Mouse (Mus musculus) hindbrain, embryonic 12.5 days (tissue): Measurements from ENCODE around the gene Psme2. TPM values are rescaled to one million over a fixed set of nuclear protein-coding genes. Genes with fewer than 3 reads are reported as not detected.

Experiments used
- ATAC-seq: fragments of 200-750 bp; cut with Nextera tagmentation; 2 replicates; pipeline ENCODE4 v1.8.0; 2017; ENCODE audit warnings: moderate TSS enrichment; ENCODE audit not compliant: low FRiP score
- H3K27ac ChIP-seq: fragments of 300-500 bp; sonication (generic); 2 replicates; pipeline ENCODE4 v1.5.1; 2016; ENCODE audit warnings: mild to moderate bottlenecking
- H3K27me3 ChIP-seq: fragments of 300-500 bp; sonication (generic); 2 replicates; pipeline ENCODE4 v1.6.1; 2016; ENCODE audit warnings: mild to moderate bottlenecking
- H3K36me3 ChIP-seq: fragments of 300-500 bp; sonication (generic); 2 replicates; pipeline ENCODE4 v1.6.1; 2016; ENCODE audit warnings: mild to moderate bottlenecking
- H3K4me1 ChIP-seq: fragments of 300-500 bp; sonication (generic); 2 replicates; pipeline ENCODE4 v1.6.1; 2016
- H3K4me2 ChIP-seq: fragments of 300-500 bp; sonication (generic); replicated peaks from 2 replicates; pipeline ENCODE4 v1.6.1; 2016; ENCODE audit warnings: mild to moderate bottlenecking
- H3K4me3 ChIP-seq: fragments of 300-500 bp; sonication (generic); 2 replicates; pipeline ENCODE4 v1.5.1; 2016; ENCODE audit warnings: mild to moderate bottlenecking
- H3K9ac ChIP-seq: fragments of 300-500 bp; sonication (generic); 2 replicates; pipeline ENCODE4 v1.6.1; 2016; ENCODE audit warnings: mild to moderate bottlenecking, moderate library complexity
- H3K9me3 ChIP-seq: fragments of 300-500 bp; sonication (generic); replicated peaks from 2 replicates; pipeline ENCODE4 v1.6.1; 2016; ENCODE audit warnings: mild to moderate bottlenecking
- WGBS: fragments of 180-500 bp; shearing (Covaris S2); methylation state at CpG from one replicate; pipeline ENCODE4 v1.1.7; 2016; 5-methylcytosine and 5-hydroxymethylcytosine counted together
- polyA plus RNA-seq: library from polyadenylated mRNA; unstranded; fragments of >200 nt; fragmentation: Nextera tagmentation; extraction: Ambion mirVana; gene quantifications from 2 replicates; pipeline ENCODE4 v1.2.1, GENCODE M21; 2016

The Psme2 gene
- polyA plus RNA-seq, 1 experiment from 2014 or later: 234 TPM

DNA sequence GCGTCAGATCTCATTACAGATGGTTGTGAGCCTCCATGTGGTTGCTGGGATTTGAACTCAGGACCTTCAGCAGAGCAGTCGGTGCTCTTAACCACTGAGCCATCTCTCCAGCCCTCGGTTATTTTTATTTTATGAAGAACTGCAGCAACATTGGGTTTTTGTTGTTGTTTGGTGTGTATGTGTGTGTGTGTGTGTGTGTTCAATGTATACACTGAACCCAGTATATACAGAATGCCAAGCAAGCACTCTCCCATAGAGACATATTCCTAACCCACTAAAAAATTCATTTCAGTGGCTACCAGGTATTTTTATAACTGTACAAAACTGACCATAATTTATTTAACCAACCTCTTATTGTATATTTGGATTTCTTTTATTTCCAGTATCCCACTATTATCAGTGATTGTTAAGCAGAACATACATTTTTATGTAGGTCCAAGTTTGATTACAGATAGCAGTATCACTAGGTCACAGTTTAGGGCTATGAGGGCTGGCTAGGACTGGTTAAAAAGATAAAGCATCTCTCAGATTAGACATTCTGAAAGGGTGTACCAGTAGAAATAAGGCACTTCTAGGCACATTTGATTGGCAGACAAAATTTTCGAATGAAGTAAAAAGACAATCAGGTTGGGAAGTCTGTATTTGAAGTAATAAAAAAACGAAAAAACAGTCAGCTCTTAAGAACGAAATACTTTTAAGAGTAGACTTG lies 32.0 kb downstream of the Psme2 start:
- peak overlapping the region; percentile 65; the same call in 1 of the 2 replicates for H3K9ac ChIP-seq
- H3K9me3 ChIP-seq: no peaks in the 10 kb centered on the region
- peaks cover 20% of the 10 kb centered on the region for H3K4me1 ChIP-seq
- H3K27me3 ChIP-seq: no peaks in the 10 kb centered on the region
- H3K4me2 ChIP-seq: peak overlapping the region; percentile 89
- peaks cover 10% of the 10 kb centered on the region; the same call in 1 of the 2 replicates for H3K36me3 ChIP-seq
- WGBS: 63% methylated on average over 6 of the region's 6 CpGs
- no peak overlapping the region; the same call in 1 of the 2 replicates for H3K27ac ChIP-seq
- H3K4me3 ChIP-seq: peak overlapping the region; percentile 64
- no peak for ATAC-seq

DNA sequence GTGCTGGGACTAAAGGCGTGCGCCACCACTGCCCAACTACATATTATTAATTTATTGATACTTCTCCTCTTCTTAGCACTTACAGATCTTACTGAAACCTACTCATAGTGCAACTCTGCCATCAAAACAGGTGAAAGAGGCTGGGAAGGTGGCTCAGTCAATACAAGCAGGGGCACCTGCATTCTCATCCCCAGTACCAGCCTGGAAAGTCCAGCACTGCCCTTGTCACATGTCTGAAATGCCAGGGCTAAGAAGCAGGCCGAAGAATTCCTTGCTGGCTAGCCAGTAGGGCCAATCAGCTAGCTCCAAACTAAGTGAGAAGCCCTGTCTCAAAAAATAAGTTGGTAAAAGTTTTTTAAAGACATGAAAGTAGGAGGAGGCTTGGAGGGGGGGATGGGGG lies 33.3 kb downstream of the Psme2 start:
- no peak for ATAC-seq
- H3K27me3 ChIP-seq: no peaks in the 10 kb centered on the region
- no peaks in the 10 kb centered on the region; the same call in 1 of the 2 replicates for H3K36me3 ChIP-seq

GRCm38 (mm10) chr14:55557003-55557402 lies 33.9 kb downstream of the Psme2 start:
- ATAC-seq: no peak
- H3K36me3 ChIP-seq: no peaks in the 10 kb centered on the region; the same call in 1 of the 2 replicates
- H3K9ac ChIP-seq: no peak overlapping the region
- H3K4me1 ChIP-seq: peaks cover 14% of the 10 kb centered on the region
- no peaks in the 10 kb centered on the region for H3K9me3 ChIP-seq
- no peak overlapping the region for H3K4me2 ChIP-seq
- 29% methylated on average over 5 of the region's 5 CpGs for WGBS
- no peaks in the 10 kb centered on the region for H3K27me3 ChIP-seq
- no peak overlapping the region for H3K27ac ChIP-seq
- H3K4me3 ChIP-seq: no peak overlapping the region

More for the DNA sequence above, 33.3 kb downstream of the Psme2 start:
- no peaks in the 10 kb centered on the region for H3K9me3 ChIP-seq
- no peak overlapping the region for H3K27ac ChIP-seq
- WGBS: 92% methylated on average over 3 of the region's 3 CpGs
- H3K9ac ChIP-seq: no peak overlapping the region
- no peak overlapping the region for H3K4me2 ChIP-seq
- H3K4me1 ChIP-seq: peaks cover 20% of the 10 kb centered on the region
- H3K4me3 ChIP-seq: no peak overlapping the region

- Histone ChIP-seq H3K4me2 (no peak overlapping the region), H3K9ac (no peak overlapping the region), H3K27me3 (no peaks in the 10 kb centered on the region), H3K4me3 (no peak overlapping the region), H3K27ac (no peak overlapping the region), H3K36me3 (no peaks in the 10 kb centered on the region), H3K9me3 (no peaks in the 10 kb centered on the region), H3K4me1 (peaks cover 3% of the 10 kb centered on the region)
- WGBS: 92% methylated on average over 3 of the region's 3 CpGs
- ATAC-seq: no peak
Observed at GRCm38 (mm10) chr14:55555788-55556187, 35.1 kb downstream of the Psme2 start.

GRCm38 (mm10) chr14:55554635-55555034 lies 36.3 kb downstream of the Psme2 start:
- no peak overlapping the region for H3K4me3 ChIP-seq
- no peaks in the 10 kb centered on the region for H3K27me3 ChIP-seq

GRCm38 (mm10) chr14:55551794-55552193 lies 39.1 kb downstream of the Psme2 start:
- no peak overlapping the region for H3K9ac ChIP-seq
- H3K4me1 ChIP-seq: no peaks in the 10 kb centered on the region
- no peak overlapping the region for H3K4me2 ChIP-seq
- no peaks in the 10 kb centered on the region for H3K9me3 ChIP-seq
- ATAC-seq: no peak
- WGBS: 87% methylated on average over 8 of the region's 8 CpGs
- H3K36me3 ChIP-seq: peaks cover 16% of the 10 kb centered on the region; the same call in 1 of the 2 replicates
- no peaks in the 10 kb centered on the region for H3K27me3 ChIP-seq
- H3K4me3 ChIP-seq: no peak overlapping the region
- no peak overlapping the region for H3K27ac ChIP-seq

More at GRCm38 (mm10) chr14:55554635-55555034, 36.3 kb downstream of the Psme2 start:
- no peak overlapping the region for H3K9ac ChIP-seq
- ATAC-seq: no peak
- H3K36me3 ChIP-seq: no peaks in the 10 kb centered on the region
- no peak overlapping the region for H3K27ac ChIP-seq
- H3K4me2 ChIP-seq: no peak overlapping the region
- H3K4me1 ChIP-seq: peaks cover 3% of the 10 kb centered on the region
- H3K9me3 ChIP-seq: no peaks in the 10 kb centered on the region

DNA sequence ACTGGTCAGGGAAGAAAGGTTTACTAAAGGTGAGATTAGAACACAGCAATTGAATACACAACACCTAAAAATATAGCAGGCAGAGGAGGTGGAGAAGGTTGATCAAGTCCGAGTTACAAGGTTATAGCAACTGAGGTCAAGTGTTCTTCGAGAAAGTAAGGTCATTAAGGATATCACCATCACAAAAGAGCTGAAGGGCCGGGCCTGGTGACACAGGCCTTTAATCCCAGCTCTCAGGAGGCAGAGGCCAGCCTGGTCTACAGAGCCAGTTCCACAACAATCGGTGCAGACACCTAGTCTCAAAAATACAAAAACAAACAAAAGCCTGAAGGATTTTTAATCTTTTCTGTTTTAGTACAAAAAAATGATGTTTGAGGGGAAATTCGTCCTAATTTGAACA lies 39.6 kb downstream of the Psme2 start:
- no peaks in the 10 kb centered on the region for H3K9me3 ChIP-seq
- H3K9ac ChIP-seq: no peak overlapping the region
- H3K27me3 ChIP-seq: no peaks in the 10 kb centered on the region
- no peak overlapping the region for H3K4me3 ChIP-seq
- no peak for ATAC-seq
- H3K27ac ChIP-seq: no peak overlapping the region
- 68% methylated on average over 5 of the region's 5 CpGs for WGBS
- H3K4me2 ChIP-seq: no peak overlapping the region
- no peaks in the 10 kb centered on the region for H3K4me1 ChIP-seq
- H3K36me3 ChIP-seq: peaks cover 16% of the 10 kb centered on the region; the same call in 1 of the 2 replicates

DNA sequence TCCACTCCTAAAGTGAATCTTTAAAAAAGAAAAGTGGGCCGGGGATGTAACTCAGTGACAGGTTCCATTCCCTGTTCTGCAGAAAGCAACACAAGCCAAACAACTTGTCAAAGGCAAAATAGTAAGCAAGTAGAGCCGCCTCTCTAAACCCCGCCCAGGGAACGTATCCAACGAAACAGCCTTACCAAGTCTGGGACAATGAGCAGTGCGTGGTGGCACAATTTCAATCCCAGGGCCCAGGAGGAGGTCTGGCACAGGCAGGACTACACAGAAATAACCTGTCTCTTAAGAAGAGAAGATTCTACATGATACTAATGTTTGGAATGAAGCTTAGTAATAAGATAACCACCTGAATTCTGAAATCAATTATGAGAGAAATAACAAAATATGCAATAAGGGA lies 40.7 kb downstream of the Psme2 start:
- no peaks in the 10 kb centered on the region for H3K27me3 ChIP-seq
- WGBS: 89% methylated on average over 6 of the region's 6 CpGs
- no peak for ATAC-seq

DNA sequence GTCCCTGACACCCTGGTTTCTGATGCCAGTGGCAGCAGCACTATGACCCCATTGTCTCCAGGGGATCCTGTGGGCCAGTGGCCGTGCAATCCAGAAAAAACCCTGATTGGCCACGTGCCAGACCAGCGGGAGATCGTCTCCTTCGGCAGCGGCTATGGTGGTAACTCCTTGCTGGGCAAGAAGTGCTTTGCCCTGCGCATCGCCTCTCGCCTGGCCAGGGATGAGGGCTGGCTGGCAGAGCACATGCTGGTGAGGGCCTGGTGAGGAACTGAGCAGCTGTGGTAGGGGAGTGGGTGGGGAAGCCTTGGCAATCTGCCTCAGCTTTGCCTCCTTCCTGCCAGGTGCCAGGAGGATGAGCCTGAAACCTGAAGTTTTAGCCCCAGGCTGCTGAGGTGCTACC lies 46.6 kb downstream of the Psme2 start:
- no peak overlapping the region for H3K4me3 ChIP-seq
- 79% methylated on average over 9 of the region's 9 CpGs for WGBS
- ATAC-seq: no peak
- peaks cover 22% of the 10 kb centered on the region for H3K4me1 ChIP-seq
- no peaks in the 10 kb centered on the region for H3K9me3 ChIP-seq
- H3K36me3 ChIP-seq: peaks cover 32% of the 10 kb centered on the region
- H3K27ac ChIP-seq: no peak overlapping the region
- no peaks in the 10 kb centered on the region for H3K27me3 ChIP-seq
- no peak overlapping the region for H3K4me2 ChIP-seq
- no peak overlapping the region for H3K9ac ChIP-seq

More for the DNA sequence above, 40.7 kb downstream of the Psme2 start:
- no peaks in the 10 kb centered on the region for H3K4me1 ChIP-seq
- H3K9me3 ChIP-seq: no peaks in the 10 kb centered on the region
- H3K27ac ChIP-seq: no peak overlapping the region
- H3K4me2 ChIP-seq: no peak overlapping the region
- peaks cover 22% of the 10 kb centered on the region; the same call in 1 of the 2 replicates for H3K36me3 ChIP-seq
- H3K9ac ChIP-seq: no peak overlapping the region
- no peak overlapping the region for H3K4me3 ChIP-seq

- Histone ChIP-seq H3K4me2 (no peak overlapping the region), H3K36me3 (peaks cover 16% of the 10 kb centered on the region; the same call in 1 of the 2 replicates), H3K4me1 (peaks cover 22% of the 10 kb centered on the region), H3K27me3 (no peaks in the 10 kb centered on the region), H3K4me3 (no peak overlapping the region), H3K27ac (no peak overlapping the region), H3K9ac (no peak overlapping the region), H3K9me3 (no peaks in the 10 kb centered on the region)
- WGBS: 97% methylated on average over 12 of the region's 12 CpGs
- ATAC-seq: no peak
Observed at GRCm38 (mm10) chr14:55542268-55542667, 48.6 kb downstream of the Psme2 start.

DNA sequence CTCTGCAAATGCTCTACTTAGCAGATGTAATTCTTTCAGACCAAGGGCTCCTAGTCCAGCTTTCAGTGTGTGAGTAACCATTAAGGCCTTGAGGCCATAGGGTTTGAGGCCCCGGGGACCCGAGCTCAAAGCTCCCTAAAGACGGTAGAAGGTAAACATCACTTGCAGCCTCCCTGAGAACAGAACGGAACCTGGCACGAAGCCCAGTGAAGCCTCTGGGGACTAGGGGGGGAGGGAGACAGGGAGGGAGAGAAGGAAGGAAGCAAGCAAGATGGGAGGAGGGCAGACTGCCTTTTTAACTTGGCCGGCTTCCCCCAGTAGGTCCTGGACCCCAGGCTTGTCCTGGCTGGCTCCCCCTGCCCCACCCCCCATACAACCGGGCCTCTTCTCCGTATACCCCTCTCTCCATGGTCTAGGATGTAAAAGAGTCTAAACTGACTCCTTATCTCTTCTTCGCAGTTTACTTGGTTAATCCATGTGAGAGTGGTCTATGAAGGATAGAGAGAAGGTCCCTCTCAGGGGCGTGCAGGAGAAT lies 50.1 kb downstream of the Psme2 start:
- peak overlapping the region; percentile 87 for H3K4me2 ChIP-seq
- peak; percentile 62 for ATAC-seq
- peaks cover 22% of the 10 kb centered on the region for H3K4me1 ChIP-seq
- H3K9ac ChIP-seq: peak overlapping the region; percentile 79
- H3K27me3 ChIP-seq: no peaks in the 10 kb centered on the region
- H3K36me3 ChIP-seq: peaks cover 13% of the 10 kb centered on the region; the same call in 1 of the 2 replicates
- no peaks in the 10 kb centered on the region for H3K9me3 ChIP-seq
- H3K4me3 ChIP-seq: peak overlapping the region; percentile 53
- H3K27ac ChIP-seq: peak overlapping the region; percentile 86
- WGBS: 8% methylated on average over 10 of the region's 10 CpGs

GRCm38 (mm10) chr14:55540067-55540786 lies 50.7 kb downstream of the Psme2 start, which contains the start of gene Pck2:
Gene Pck2, plus strand, starts transcription at chr14:55540266.
- Histone ChIP-seq H3K27me3 (no peaks in the 10 kb centered on the region), H3K4me3 (peak within 1 kb of the TSS; percentile 53), H3K27ac (peak within 1 kb of the TSS; percentile 86), H3K4me1 (peaks cover 22% of the 10 kb centered on the region), H3K9ac (peak within 1 kb of the TSS; percentile 79), H3K4me2 (peak within 1 kb of the TSS; percentile 87), H3K9me3 (no peaks in the 10 kb centered on the region), H3K36me3 (peaks cover 9% of the 10 kb centered on the region; the same call in 1 of the 2 replicates)
- peak; percentile 85 for ATAC-seq
- under 1% methylated on average over 32 of the region's 32 CpGs for WGBS
